Mouse (Mus musculus) v-Abl transformed pro-B cells (cell line): ENCODE results near the gene Med7.

Experiments
- in situ Hi-C, 2 experiments: fragments of 400-800 bp; cut with MboI; formaldehyde crosslinking; loops; one replicate each; pipeline ENCODE4 v1.15.1; 2025; ENCODE audit not compliant: unreplicated experiment in 2 of 2

Med7 gene

GRCm38 (mm10) chr11:46436760-46437458 is at the start of gene Med7:
Gene Med7, plus strand, starts transcription at chr11:46436925.
- in situ Hi-C loops: loop anchor here in 1 of 2 experiments (5.0 kb wide), 2 partner anchors 165 to 485 kb away; no protein-coding TSS in a partner anchor

- in situ Hi-C loops: loop anchor here in 1 of 2 experiments (5.0 kb wide), 1 partner anchor 40 kb away; no protein-coding TSS in a partner anchor
These were observed 49.7 kb upstream of the Med7 start for GRCm38 (mm10) chr11:46387061-46387460.

GRCm38 (mm10) chr11:46388438-46388837 is 48.3 kb upstream of the Med7 start:
- in situ Hi-C loops: loop anchor here in 1 of 2 experiments (5.0 kb wide), 1 partner anchor 39 kb away; no protein-coding TSS in a partner anchor

GRCm38 (mm10) chr11:46389336-46390117 is 47.2 kb upstream of the Med7 start, which contains the start of gene Itk:
Gene Itk, minus strand, starts transcription at chr11:46389515.
- in situ Hi-C loops: loop anchor here in 1 of 2 experiments (5.0 kb wide), 1 partner anchor 38 kb away; no protein-coding TSS in a partner anchor

GRCm38 (mm10) chr11:46390621-46391020 is 46.1 kb upstream of the Med7 start:
- in situ Hi-C loops: no loop called here

- in situ Hi-C loops: no loop called here
These were observed 43.8 kb upstream of the Med7 start for GRCm38 (mm10) chr11:46392890-46393289.

- in situ Hi-C loops: no loop called here
These were observed 43.3 kb upstream of the Med7 start for GRCm38 (mm10) chr11:46393413-46393812.

GRCm38 (mm10) chr11:46395088-46395487 is 41.6 kb upstream of the Med7 start:
- in situ Hi-C loops: no loop called here

GRCm38 (mm10) chr11:46395698-46396097 is 41.0 kb upstream of the Med7 start:
- in situ Hi-C loops: no loop called here

- in situ Hi-C loops: no loop called here
These were observed 40.4 kb upstream of the Med7 start, which contains the start of gene Fam71b for GRCm38 (mm10) chr11:46396167-46396859. Gene Fam71b, plus strand, starts transcription at chr11:46396559.

- in situ Hi-C loops: no loop called here
These were observed 39.9 kb upstream of the Med7 start for GRCm38 (mm10) chr11:46396860-46397179.

GRCm38 (mm10) chr11:46397900-46398299 is 38.8 kb upstream of the Med7 start:
- in situ Hi-C loops: no loop called here

- in situ Hi-C loops: no loop called here
These were observed 38.3 kb upstream of the Med7 start for GRCm38 (mm10) chr11:46398473-46398872.

- in situ Hi-C loops: no loop called here
These were observed 37.8 kb upstream of the Med7 start for GRCm38 (mm10) chr11:46398933-46399383.

GRCm38 (mm10) chr11:46401555-46401954 is 35.2 kb upstream of the Med7 start:
- in situ Hi-C loops: no loop called here

GRCm38 (mm10) chr11:46404986-46405385 is 31.7 kb upstream of the Med7 start:
- in situ Hi-C loops: no loop called here

GRCm38 (mm10) chr11:46406721-46407120 is 30.0 kb upstream of the Med7 start:
- in situ Hi-C loops: no loop called here

- in situ Hi-C loops: no loop called here
These were observed 26.6 kb upstream of the Med7 start for GRCm38 (mm10) chr11:46410018-46410563.

- in situ Hi-C loops: no loop called here
These were observed 18.3 kb upstream of the Med7 start for GRCm38 (mm10) chr11:46418438-46418837.

- in situ Hi-C loops: no loop called here
These were observed 17.9 kb upstream of the Med7 start for GRCm38 (mm10) chr11:46418860-46419259.
